Mouse (Mus musculus): ENCODE results near the gene Olfr610. TPM values are rescaled to one million over a fixed set of nuclear protein-coding genes. Genes with fewer than 3 reads are reported as not detected.

Gene Olfr610
- polyA plus RNA-seq (2015; fragmentation: Nextera tagmentation; extraction: Ambion mirVana) = not detected in 2 replicates

GRCm38 (mm10) chr7:103512022-103512421 is at the start of gene Olfr610:
TSS of gene Olfr610 (minus strand) at chr7:103512122.

GRCm38 (mm10) chr7:103555779-103556178 is 43.9 kb upstream of the Olfr610 start, which contains the start of gene Olfr615:
TSS of gene Olfr615 (plus strand) at chr7:103556079.

GRCm38 (mm10) chr7:103547774-103548173 is 35.9 kb upstream of the Olfr610 start, which contains the start of gene Olfr613:
TSS of gene Olfr613 (plus strand) at chr7:103548074.

GRCm38 (mm10) chr7:103542617-103543016 is 30.7 kb upstream of the Olfr610 start, which contains the start of gene Olfr612:
TSS of gene Olfr612 (minus strand) at chr7:103542717.

GRCm38 (mm10) chr7:103520746-103521145 is 8.8 kb upstream of the Olfr610 start, which contains the start of gene Olfr611:
TSS of gene Olfr611 (minus strand) at chr7:103520846.

GRCm38 (mm10) chr7:103497962-103498361 is 14.0 kb downstream of the Olfr610 start, which contains the start of gene Olfr609:
TSS of gene Olfr609 (minus strand) at chr7:103498062.

GRCm38 (mm10) chr7:103469577-103469976 is 42.3 kb downstream of the Olfr610 start, which contains the start of gene Olfr608:
TSS of gene Olfr608 (plus strand) at chr7:103469877.

Other genes starting within 250 kb of the Olfr610 start
- gene Olfr596, start 206.5 kb downstream of the Olfr610 start, polyA plus RNA-seq (2015; fragmentation: Nextera tagmentation; extraction: Ambion mirVana) = not detected in 2 replicates
- not detected in 2 replicates for gene Olfr597, start 195.8 kb downstream of the Olfr610 start, polyA plus RNA-seq (2015; fragmentation: Nextera tagmentation; extraction: Ambion mirVana)
- gene Olfr598, start 188.6 kb downstream of the Olfr610 start, polyA plus RNA-seq (2015; fragmentation: Nextera tagmentation; extraction: Ambion mirVana) = not detected in 2 replicates
- gene Olfr599, start 176.2 kb downstream of the Olfr610 start, polyA plus RNA-seq (2015; fragmentation: Nextera tagmentation; extraction: Ambion mirVana) = not detected in 2 replicates
- not detected in 2 replicates for gene Olfr600, start 162.5 kb downstream of the Olfr610 start, polyA plus RNA-seq (2015; fragmentation: Nextera tagmentation; extraction: Ambion mirVana)
- gene Olfr601, start 149.5 kb downstream of the Olfr610 start, polyA plus RNA-seq (2015; fragmentation: Nextera tagmentation; extraction: Ambion mirVana) = not detected in 2 replicates
- gene Olfr603, start 125.9 kb downstream of the Olfr610 start, polyA plus RNA-seq (2015; fragmentation: Nextera tagmentation; extraction: Ambion mirVana) = not detected in 2 replicates
- not detected in 2 replicates for gene Usp17lc, start 97.0 kb downstream of the Olfr610 start, polyA plus RNA-seq (2015; fragmentation: Nextera tagmentation; extraction: Ambion mirVana)
- not detected in 2 replicates for gene Olfr605, start 66.7 kb downstream of the Olfr610 start, polyA plus RNA-seq (2015; fragmentation: Nextera tagmentation; extraction: Ambion mirVana)
- not detected in 2 replicates for gene Olfr606, start 63.1 kb downstream of the Olfr610 start, polyA plus RNA-seq (2015; fragmentation: Nextera tagmentation; extraction: Ambion mirVana)
- gene Olfr607, start 48.0 kb downstream of the Olfr610 start, polyA plus RNA-seq (2015; fragmentation: Nextera tagmentation; extraction: Ambion mirVana) = not detected in 2 replicates
- gene Olfr608, start 42.2 kb downstream of the Olfr610 start, polyA plus RNA-seq (2015; fragmentation: Nextera tagmentation; extraction: Ambion mirVana) = not detected in 2 replicates
- gene Olfr609, start 14.1 kb downstream of the Olfr610 start, polyA plus RNA-seq (2015; fragmentation: Nextera tagmentation; extraction: Ambion mirVana) = not detected in 2 replicates
- gene Olfr611, start 8.7 kb upstream of the Olfr610 start, polyA plus RNA-seq (2015; fragmentation: Nextera tagmentation; extraction: Ambion mirVana) = not detected in 2 replicates
- gene Olfr612, start 30.6 kb upstream of the Olfr610 start, polyA plus RNA-seq (2015; fragmentation: Nextera tagmentation; extraction: Ambion mirVana) = not detected in 2 replicates
- gene Olfr613, start 36.0 kb upstream of the Olfr610 start, polyA plus RNA-seq (2015; fragmentation: Nextera tagmentation; extraction: Ambion mirVana) = not detected in 2 replicates
- not detected in 2 replicates for gene Olfr615, start 44.0 kb upstream of the Olfr610 start, polyA plus RNA-seq (2015; fragmentation: Nextera tagmentation; extraction: Ambion mirVana)
- gene Olfr616, start 57.0 kb upstream of the Olfr610 start, polyA plus RNA-seq (2015; fragmentation: Nextera tagmentation; extraction: Ambion mirVana) = not detected in 2 replicates
- gene Olfr617, start 60.9 kb upstream of the Olfr610 start, polyA plus RNA-seq (2015; fragmentation: Nextera tagmentation; extraction: Ambion mirVana) = not detected in 2 replicates
- gene Olfr618, start 78.0 kb upstream of the Olfr610 start, polyA plus RNA-seq (2015; fragmentation: Nextera tagmentation; extraction: Ambion mirVana) = not detected in 2 replicates
- not detected in 2 replicates for gene Olfr619, start 88.5 kb upstream of the Olfr610 start, polyA plus RNA-seq (2015; fragmentation: Nextera tagmentation; extraction: Ambion mirVana)
- gene Olfr620, start 100.4 kb upstream of the Olfr610 start, polyA plus RNA-seq (2015; fragmentation: Nextera tagmentation; extraction: Ambion mirVana) = not detected in 2 replicates
- not detected in 2 replicates for gene Olfr622, start 130.6 kb upstream of the Olfr610 start, polyA plus RNA-seq (2015; fragmentation: Nextera tagmentation; extraction: Ambion mirVana)
- gene Olfr623, start 151.6 kb upstream of the Olfr610 start, polyA plus RNA-seq (2015; fragmentation: Nextera tagmentation; extraction: Ambion mirVana) = not detected in 2 replicates
- 0.06 TPM in 1 of 2 replicates, not detected in the other for gene Olfr624, start 159.1 kb upstream of the Olfr610 start, polyA plus RNA-seq (2015; fragmentation: Nextera tagmentation; extraction: Ambion mirVana)
- not detected in 2 replicates for gene Olfr625-ps1, start 170.6 kb upstream of the Olfr610 start, polyA plus RNA-seq (2015; fragmentation: Nextera tagmentation; extraction: Ambion mirVana)
- not detected in 2 replicates for gene Olfr243, start 202.5 kb upstream of the Olfr610 start, polyA plus RNA-seq (2015; fragmentation: Nextera tagmentation; extraction: Ambion mirVana)
- gene Olfr628, start 218.3 kb upstream of the Olfr610 start, polyA plus RNA-seq (2015; fragmentation: Nextera tagmentation; extraction: Ambion mirVana) = not detected in 2 replicates
- gene Olfr629, start 232.8 kb upstream of the Olfr610 start, polyA plus RNA-seq (2015; fragmentation: Nextera tagmentation; extraction: Ambion mirVana) = not detected in 2 replicates
- not detected in 2 replicates for gene Olfr630, start 245.2 kb upstream of the Olfr610 start, polyA plus RNA-seq (2015; fragmentation: Nextera tagmentation; extraction: Ambion mirVana)